Mouse (Mus musculus): ENCODE measurements around the gene Cdkn2d. TPM values are rescaled to one million over a fixed set of nuclear protein-coding genes. Genes with fewer than 3 reads are reported as not detected.

Cdkn2d gene
- polyA plus RNA-seq, 1 experiment = 24.1 TPM

GRCm38 (mm10) chr9:21254690-21255089 lies 36.5 kb downstream of the Cdkn2d start:
- TF ChIP-seq POLR2A (IDR thresholded peaks at IDR 0.05; ENCODE audit: low read depth, low read length) = no peak
- no peak for TF ChIP-seq CTCF (conservative IDR thresholded peaks at IDR 0.05; ENCODE audit: insufficient read depth, insufficient read length, low read depth, low read length)
- DNase-seq = no peak
- no peaks in the 10 kb centered on the region for H3K4me1 ChIP-seq (ENCODE audit: control insufficient read depth, insufficient read depth, low read length)
- no peaks in the 10 kb centered on the region for H3K27me3 ChIP-seq (replicated peaks; ENCODE audit: control insufficient read depth, insufficient read depth, low read length)
- H3K4me3 ChIP-seq (ENCODE audit: insufficient read depth, low read depth, low read length) = no peak overlapping the region
- H3K27ac ChIP-seq (ENCODE audit: insufficient read depth, low read depth, low read length) = no peak overlapping the region
- H3K36me3 ChIP-seq (ENCODE audit: control insufficient read depth, insufficient read depth, low read length) = no peaks in the 10 kb centered on the region

GRCm38 (mm10) chr9:21251116-21251735 lies 40.0 kb downstream of the Cdkn2d start:
- H3K36me3 ChIP-seq (ENCODE audit: control insufficient read depth, insufficient read depth, low read length) = no peaks in the 10 kb centered on the region
- H3K4me1 ChIP-seq (ENCODE audit: control insufficient read depth, insufficient read depth, low read length) = no peaks in the 10 kb centered on the region
- TF ChIP-seq POLR2A (IDR thresholded peaks at IDR 0.05; ENCODE audit: low read depth, low read length) (no peak), CTCF (conservative IDR thresholded peaks at IDR 0.05; ENCODE audit: insufficient read depth, insufficient read length, low read depth, low read length) (no peak)
- H3K27ac ChIP-seq (ENCODE audit: insufficient read depth, low read depth, low read length) = no peak overlapping the region
- no peaks in the 10 kb centered on the region; the same call in 1 of the 2 replicates for H3K27me3 ChIP-seq (replicated peaks; ENCODE audit: control insufficient read depth, insufficient read depth, low read length)
- 79% methylated on average over 13 of the region's 13 CpGs for WGBS
- no peak for DNase-seq
- no peak overlapping the region for H3K4me3 ChIP-seq (ENCODE audit: insufficient read depth, low read depth, low read length)

GRCm38 (mm10) chr9:21250509-21250908 lies 40.7 kb downstream of the Cdkn2d start:
- 68% methylated on average over 2 of the region's 2 CpGs for WGBS
- no peaks in the 10 kb centered on the region for H3K36me3 ChIP-seq (ENCODE audit: control insufficient read depth, insufficient read depth, low read length)
- TF ChIP-seq CTCF (conservative IDR thresholded peaks at IDR 0.05; ENCODE audit: insufficient read depth, insufficient read length, low read depth, low read length) (no peak), POLR2A (IDR thresholded peaks at IDR 0.05; ENCODE audit: low read depth, low read length) (no peak)
- DNase-seq = peak; percentile 40
- H3K4me1 ChIP-seq (ENCODE audit: control insufficient read depth, insufficient read depth, low read length) = no peaks in the 10 kb centered on the region
- no peaks in the 10 kb centered on the region; the same call in 1 of the 2 replicates for H3K27me3 ChIP-seq (replicated peaks; ENCODE audit: control insufficient read depth, insufficient read depth, low read length)
- no peak overlapping the region for H3K27ac ChIP-seq (ENCODE audit: insufficient read depth, low read depth, low read length)
- H3K4me3 ChIP-seq (ENCODE audit: insufficient read depth, low read depth, low read length) = no peak overlapping the region

- 46% methylated on average over 17 of the region's 17 CpGs for WGBS
- no peaks in the 10 kb centered on the region; the same call in 1 of the 2 replicates for H3K27me3 ChIP-seq (replicated peaks; ENCODE audit: control insufficient read depth, insufficient read depth, low read length)
Observed at GRCm38 (mm10) chr9:21249629-21250508, 41.3 kb downstream of the Cdkn2d start.

GRCm38 (mm10) chr9:21248326-21248725 lies 42.9 kb downstream of the Cdkn2d start, which contains the start of gene S1pr5:
Gene S1pr5 (minus strand): TSS chr9:21248443.
- no peak for TF ChIP-seq CTCF (conservative IDR thresholded peaks at IDR 0.05; ENCODE audit: insufficient read depth, insufficient read length, low read depth, low read length)
- H3K4me1 ChIP-seq (ENCODE audit: control insufficient read depth, insufficient read depth, low read length) = no peaks in the 10 kb centered on the region; the same call in 1 of the 2 replicates
- peaks cover 5% of the 10 kb centered on the region for H3K27me3 ChIP-seq (replicated peaks; ENCODE audit: control insufficient read depth, insufficient read depth, low read length)
- H3K27ac ChIP-seq (ENCODE audit: insufficient read depth, low read depth, low read length) = no peak within 1 kb of the TSS
- peak; percentile 74 for DNase-seq
- H3K36me3 ChIP-seq (ENCODE audit: control insufficient read depth, insufficient read depth, low read length) = no peaks in the 10 kb centered on the region
- WGBS = 3% methylated on average over 30 of the region's 30 CpGs
- H3K4me3 ChIP-seq (ENCODE audit: insufficient read depth, low read depth, low read length) = no peak within 1 kb of the TSS

More at GRCm38 (mm10) chr9:21249629-21250508, 41.3 kb downstream of the Cdkn2d start:
- no peak overlapping the region for H3K4me3 ChIP-seq (ENCODE audit: insufficient read depth, low read depth, low read length)
- H3K4me1 ChIP-seq (ENCODE audit: control insufficient read depth, insufficient read depth, low read length) = no peaks in the 10 kb centered on the region
- TF ChIP-seq POLR2A (IDR thresholded peaks at IDR 0.05; ENCODE audit: low read depth, low read length) = no peak
- TF ChIP-seq CTCF (conservative IDR thresholded peaks at IDR 0.05; ENCODE audit: insufficient read depth, insufficient read length, low read depth, low read length) = no peak
- no peaks in the 10 kb centered on the region for H3K36me3 ChIP-seq (ENCODE audit: control insufficient read depth, insufficient read depth, low read length)
- no peak overlapping the region for H3K27ac ChIP-seq (ENCODE audit: insufficient read depth, low read depth, low read length)
- peak; percentile 28 for DNase-seq

GRCm38 (mm10) chr9:21246342-21246741 lies 44.9 kb downstream of the Cdkn2d start:
- Histone ChIP-seq H3K4me1 (ENCODE audit: control insufficient read depth, insufficient read depth, low read length) (no peaks in the 10 kb centered on the region; the same call in 1 of the 2 replicates), H3K27ac (ENCODE audit: insufficient read depth, low read depth, low read length) (no peak overlapping the region), H3K4me3 (ENCODE audit: insufficient read depth, low read depth, low read length) (no peak overlapping the region), H3K27me3 (replicated peaks; ENCODE audit: control insufficient read depth, insufficient read depth, low read length) (peaks cover 5% of the 10 kb centered on the region), H3K36me3 (ENCODE audit: control insufficient read depth, insufficient read depth, low read length) (no peaks in the 10 kb centered on the region)
- DNase-seq = no peak
- TF ChIP-seq POLR2A (IDR thresholded peaks at IDR 0.05; ENCODE audit: low read depth, low read length) = no peak
- no peak for TF ChIP-seq CTCF (conservative IDR thresholded peaks at IDR 0.05; ENCODE audit: insufficient read depth, insufficient read length, low read depth, low read length)
- WGBS = 100% methylated on average over 1 of the region's 1 CpGs

- Histone ChIP-seq H3K36me3 (ENCODE audit: control insufficient read depth, insufficient read depth, low read length) (no peaks in the 10 kb centered on the region), H3K4me3 (ENCODE audit: insufficient read depth, low read depth, low read length) (no peak overlapping the region), H3K27me3 (replicated peaks; ENCODE audit: control insufficient read depth, insufficient read depth, low read length) (peaks cover 5% of the 10 kb centered on the region), H3K27ac (ENCODE audit: insufficient read depth, low read depth, low read length) (no peak overlapping the region), H3K4me1 (ENCODE audit: control insufficient read depth, insufficient read depth, low read length) (no peaks in the 10 kb centered on the region; the same call in 1 of the 2 replicates)
- TF ChIP-seq POLR2A (IDR thresholded peaks at IDR 0.05; ENCODE audit: low read depth, low read length) (no peak), CTCF (conservative IDR thresholded peaks at IDR 0.05; ENCODE audit: insufficient read depth, insufficient read length, low read depth, low read length) (no peak)
- 6% methylated on average over 16 of the region's 16 CpGs for WGBS
- no peak for DNase-seq
Observed at GRCm38 (mm10) chr9:21245113-21245487, 46.1 kb downstream of the Cdkn2d start.

Data from kidney, adult 2 months (tissue).